Mouse (Mus musculus) T-helper 1 cell (primary cell): ENCODE data around the gene Gm45618.
"Not testable (repeated sequence)": the region's sequence is repeated elsewhere in the genome, so short reads cannot be mapped to it uniquely, and the experiment has no call there.

ENCODE experiments used
- in situ Hi-C: fragments of 300-600 bp; cut with MboI, MseI; formaldehyde crosslinking; loops from one replicate; pipeline ENCODE4 v1.15.1; 2025; ENCODE audit warnings: high pct_unique_total_duplicates

Gene Gm45618

GRCm38 (mm10) chr7:142120629-142121028 is at the start of gene Gm45618:
Gm45618 (minus strand) TSS chr7:142120729.
- in situ Hi-C loops: not testable (repeated sequence)

GRCm38 (mm10) chr7:142169836-142170235 is 49.3 kb upstream of the Gm45618 start:
- in situ Hi-C loops: no loop called here

GRCm38 (mm10) chr7:142165639-142166038 is 45.1 kb upstream of the Gm45618 start, which contains the start of gene Gm4553:
Gm4553 (minus strand) TSS chr7:142165739.
- in situ Hi-C loops: not testable (repeated sequence)

GRCm38 (mm10) chr7:142159366-142159765 is 38.8 kb upstream of the Gm45618 start:
- in situ Hi-C loops: no loop called here

GRCm38 (mm10) chr7:142157013-142157412 is 36.5 kb upstream of the Gm45618 start, which contains the start of gene Gm29735:
Gm29735 (minus strand) TSS chr7:142157113.
- in situ Hi-C loops: not testable (repeated sequence)

- in situ Hi-C loops: no loop called here
Measured at GRCm38 (mm10) chr7:142155308-142155707, 34.8 kb upstream of the Gm45618 start.

GRCm38 (mm10) chr7:142152191-142152590 is 31.7 kb upstream of the Gm45618 start:
- in situ Hi-C loops: no loop called here

GRCm38 (mm10) chr7:142148633-142149032 is 28.1 kb upstream of the Gm45618 start:
- in situ Hi-C loops: no loop called here

- in situ Hi-C loops: no loop called here
Measured at GRCm38 (mm10) chr7:142146033-142146432, 25.5 kb upstream of the Gm45618 start.

GRCm38 (mm10) chr7:142145413-142145940 is 24.9 kb upstream of the Gm45618 start:
- in situ Hi-C loops: no loop called here

- in situ Hi-C loops: no loop called here
Measured at GRCm38 (mm10) chr7:142144507-142144906, 24.0 kb upstream of the Gm45618 start, which contains the start of gene Gm45337. Gm45337 (minus strand) TSS chr7:142144607.

GRCm38 (mm10) chr7:142143506-142144010 is 23.0 kb upstream of the Gm45618 start:
- in situ Hi-C loops: not testable (repeated sequence)

- in situ Hi-C loops: no loop called here
Measured at GRCm38 (mm10) chr7:142140696-142141095, 20.2 kb upstream of the Gm45618 start.

- in situ Hi-C loops: not testable (repeated sequence)
Measured at GRCm38 (mm10) chr7:142135934-142136333, 15.4 kb upstream of the Gm45618 start, which contains the start of gene Gm39115. Gm39115 (minus strand) TSS chr7:142136034.

- in situ Hi-C loops: no loop called here
Measured at GRCm38 (mm10) chr7:142134206-142134995, 13.9 kb upstream of the Gm45618 start.

- in situ Hi-C loops: no loop called here
Measured at GRCm38 (mm10) chr7:142128843-142129242, 8.3 kb upstream of the Gm45618 start.

- in situ Hi-C loops: no loop called here
Measured at GRCm38 (mm10) chr7:142119632-142120031, 897 bp downstream of the Gm45618 start.

- in situ Hi-C loops: no loop called here
Measured at GRCm38 (mm10) chr7:142104747-142105146, 15.8 kb downstream of the Gm45618 start.

GRCm38 (mm10) chr7:142097776-142098175 is 22.8 kb downstream of the Gm45618 start:
- in situ Hi-C loops: no loop called here

GRCm38 (mm10) chr7:142096701-142097100 is 23.8 kb downstream of the Gm45618 start:
- in situ Hi-C loops: no loop called here

GRCm38 (mm10) chr7:142095183-142095931 is 25.2 kb downstream of the Gm45618 start, which contains the start of gene Dusp8:
Dusp8 (minus strand) TSS chr7:142095843.
- in situ Hi-C loops: no loop called here
